Mouse (Mus musculus): Measurements from ENCODE around the gene Polr1d.

DNA sequence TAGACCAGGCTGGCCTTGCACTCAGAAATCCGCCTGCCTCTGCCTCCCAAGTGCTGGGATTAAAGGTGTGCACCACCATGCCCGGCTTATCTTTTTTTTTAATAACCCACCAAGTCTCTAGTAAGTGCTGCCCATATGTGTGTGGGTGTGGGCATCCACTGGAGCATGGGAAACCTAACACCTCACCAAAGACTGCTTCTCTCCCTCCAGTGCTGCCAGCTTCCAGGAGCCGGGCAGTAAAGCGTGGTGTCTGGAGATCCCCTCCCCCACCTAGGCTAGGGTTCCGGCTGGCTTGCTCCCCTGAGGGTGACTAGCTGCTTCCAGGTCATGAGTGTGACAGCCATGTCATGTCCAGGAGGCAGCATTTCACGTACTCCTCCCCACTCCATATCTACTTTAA, 25.4 kb downstream of the Polr1d start:
- no peak for TF ChIP-seq CTCF (IDR thresholded peaks at IDR 0.05; ENCODE audit: control insufficient read depth, insufficient read depth, insufficient replicate concordance, low read depth, low read length)
- no peak for TF ChIP-seq POLR2A (IDR thresholded peaks at IDR 0.05; ENCODE audit: control insufficient read depth, low read depth, low read length)

All from testis, adult 2 months (tissue).